Mouse (Mus musculus) stomach, postnatal 0 days (tissue): ENCODE results near the gene Osbp. TPM values are rescaled to one million over a fixed set of nuclear protein-coding genes. Genes with fewer than 3 reads are reported as not detected.

Experiments
- ATAC-seq: fragments of 200-750 bp; cut with Nextera tagmentation; 2 replicates; pipeline ENCODE4 v1.8.0; 2017; ENCODE audit not compliant: low FRiP score, low TSS enrichment
- DNase-seq: peaks from one replicate; pipeline ENCODE4 v3.0.0-alpha.2; 2016; ENCODE audit warnings: low spot score
- H3K27ac ChIP-seq: fragments of 300-500 bp; sonication (generic); replicated peaks from 2 replicates; pipeline ENCODE4 v1.5.1; 2014; ENCODE audit warnings: mild to moderate bottlenecking, control low read depth
- H3K27me3 ChIP-seq: fragments of 300-500 bp; sonication (generic); 2 replicates; pipeline ENCODE4 v1.6.1; 2014; ENCODE audit warnings: low read length; ENCODE audit not compliant: control insufficient read depth, insufficient read depth
- H3K36me3 ChIP-seq: fragments of 300-500 bp; sonication (generic); 2 replicates; pipeline ENCODE4 v1.6.1; 2014; ENCODE audit warnings: low read length, mixed read lengths; ENCODE audit not compliant: control insufficient read depth, insufficient read depth
- H3K4me1 ChIP-seq: fragments of 300-500 bp; sonication (generic); replicated peaks from 2 replicates; pipeline ENCODE4 v1.6.1; 2014; ENCODE audit warnings: antibody characterized with exemption; ENCODE audit not compliant: control insufficient read depth, insufficient read depth
- H3K4me2 ChIP-seq: fragments of 300-500 bp; sonication (generic); replicated peaks from 2 replicates; pipeline ENCODE4 v1.6.1; 2014; ENCODE audit warnings: low read depth, mild to moderate bottlenecking, control low read depth, moderate library complexity
- H3K4me3 ChIP-seq: fragments of 300-500 bp; sonication (generic); 2 replicates; pipeline ENCODE4 v1.5.1; 2014; ENCODE audit warnings: low read depth, low read length, control low read depth
- H3K9ac ChIP-seq: fragments of 300-500 bp; sonication (generic); 2 replicates; pipeline ENCODE4 v1.6.1; 2014; ENCODE audit warnings: mild to moderate bottlenecking, low read length, control low read depth, mixed read lengths
- H3K9me3 ChIP-seq: fragments of 300-500 bp; sonication (generic); 2 replicates; pipeline ENCODE4 v1.6.1; 2016; ENCODE audit warnings: low read length; ENCODE audit not compliant: control insufficient read depth
- CTCF ChIP-seq: IDR thresholded peaks from 2 replicates; pipeline ENCODE4 v1.5.1; 2016; ENCODE audit warnings: antibody characterized with exemption, low read depth, mild to moderate bottlenecking, moderate library complexity
- EP300 ChIP-seq: optimal IDR thresholded peaks from 2 replicates; pipeline ENCODE3; 2016; ENCODE audit warnings: antibody characterized with exemption
- WGBS: fragments of 180-500 bp; shearing (Covaris S2); extraction: QIAGEN DNeasy Blood & Tissue Kit; methylation state at CpG from one replicate; pipeline ENCODE4 v1.1.7; 2014; 5-methylcytosine and 5-hydroxymethylcytosine counted together
- polyA plus RNA-seq: library from polyadenylated mRNA; unstranded; fragments of >200 nt; fragmentation: Nextera tagmentation; extraction: Ambion mirVana; gene quantifications from 2 replicates; pipeline ENCODE4 v1.2.1, GENCODE M21; 2015

Osbp gene
- polyA plus RNA-seq, 1 experiment from 2014 or later: 4.5 TPM

GRCm38 (mm10) chr19:11964266-11964665 lies 1.5 kb upstream of the Osbp start:
- Histone ChIP-seq H3K9me3 (no peaks in the 10 kb centered on the region), H3K9ac (no peak overlapping the region), H3K27me3 (no peaks in the 10 kb centered on the region), H3K4me3 (no peak overlapping the region), H3K27ac (no peak overlapping the region), H3K4me2 (no peak overlapping the region), H3K4me1 (0 out of 2 replicates have a peak, but pooled peaks cover 2% of the 10 kb centered on the region), H3K36me3 (0 out of 2 replicates have a peak, but pooled peaks cover 3% of the 10 kb centered on the region)
- 96% methylated on average over 1 of the region's 1 CpGs for WGBS
- ATAC-seq (no peak), DNase-seq (no peak)
- TF ChIP-seq CTCF (peak; percentile 47), EP300 (no peak)

GRCm38 (mm10) chr19:11966201-11966636 lies 478 bp downstream of the Osbp start:
- peak overlapping the region; percentile 93 for H3K27ac ChIP-seq
- DNase-seq (peak; percentile 58), ATAC-seq (no peak)
- peak overlapping the region; percentile 75 for H3K4me3 ChIP-seq
- WGBS: 0% methylated on average over 17 of the region's 18 CpGs
- H3K4me1 ChIP-seq: 0 out of 2 replicates have a peak, but pooled peaks cover 2% of the 10 kb centered on the region
- peak overlapping the region; percentile 96 for H3K9ac ChIP-seq
- no peaks in the 10 kb centered on the region for H3K27me3 ChIP-seq
- TF ChIP-seq EP300 (no peak), CTCF (no peak)
- no peaks in the 10 kb centered on the region for H3K9me3 ChIP-seq
- H3K36me3 ChIP-seq: 0 out of 2 replicates have a peak, but pooled peaks cover 3% of the 10 kb centered on the region
- H3K4me2 ChIP-seq: peak overlapping the region; percentile 85

GRCm38 (mm10) chr19:11969155-11970050 lies 3.7 kb downstream of the Osbp start:
- Histone ChIP-seq H3K27ac (peak overlapping the region; percentile 45; the same call in 1 of the 2 replicates), H3K4me3 (no peak overlapping the region), H3K9me3 (no peaks in the 10 kb centered on the region), H3K36me3 (peaks cover 19% of the 10 kb centered on the region; the same call in 1 of the 2 replicates), H3K4me1 (0 out of 2 replicates have a peak, but pooled peaks cover 2% of the 10 kb centered on the region), H3K9ac (no peak overlapping the region), H3K4me2 (no peak overlapping the region), H3K27me3 (no peaks in the 10 kb centered on the region)
- WGBS: 51% methylated on average over 9 of the region's 9 CpGs
- ATAC-seq (no peak), DNase-seq (no peak)
- TF ChIP-seq EP300 (no peak), CTCF (no peak)

DNA sequence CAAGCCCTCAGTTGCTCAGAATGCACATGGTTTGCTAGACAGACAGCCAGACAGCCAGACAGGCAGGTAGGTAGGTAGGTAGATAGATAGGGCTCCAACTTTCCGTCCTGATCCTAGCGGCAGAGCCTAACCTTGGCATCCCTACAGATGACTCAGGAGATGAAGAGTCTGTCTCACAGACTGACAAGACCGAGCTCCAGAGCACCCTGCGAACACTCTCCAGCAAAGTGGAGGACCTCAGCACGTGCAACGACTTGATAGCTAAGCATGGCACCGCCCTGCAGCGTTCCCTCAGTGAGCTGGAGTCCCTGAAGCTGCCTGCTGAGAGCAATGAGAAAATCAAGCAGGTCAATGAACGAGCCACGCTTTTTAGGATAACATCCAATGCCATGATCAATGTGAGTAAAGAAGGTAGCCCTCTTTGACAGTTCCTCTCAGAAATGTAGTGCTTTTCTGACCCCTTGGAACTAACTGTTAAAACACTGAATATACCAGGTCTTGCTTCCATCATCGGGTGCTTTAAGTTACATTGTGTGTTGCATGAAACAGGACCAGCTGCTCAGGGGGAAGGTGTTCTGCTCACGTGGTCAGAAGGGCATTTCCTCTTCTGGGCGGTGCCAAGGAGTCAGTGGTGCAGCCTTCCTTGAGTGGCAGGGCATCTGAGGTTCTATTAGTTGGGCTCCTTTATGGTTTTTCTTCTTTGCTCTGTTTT lies 7.9 kb downstream of the Osbp start:
- H3K9ac ChIP-seq: no peak overlapping the region
- peaks cover 30% of the 10 kb centered on the region; the same call in 1 of the 2 replicates for H3K36me3 ChIP-seq
- H3K4me1 ChIP-seq: no peaks in the 10 kb centered on the region
- TF ChIP-seq EP300 (no peak), CTCF (no peak)
- H3K27ac ChIP-seq: peak overlapping the region; percentile 50
- H3K4me3 ChIP-seq: no peak overlapping the region
- no peaks in the 10 kb centered on the region for H3K27me3 ChIP-seq
- DNase-seq (peak; percentile 57), ATAC-seq (peak; percentile 75)
- H3K9me3 ChIP-seq: no peaks in the 10 kb centered on the region
- WGBS: 79% methylated on average over 13 of the region's 13 CpGs
- H3K4me2 ChIP-seq: no peak overlapping the region

DNA sequence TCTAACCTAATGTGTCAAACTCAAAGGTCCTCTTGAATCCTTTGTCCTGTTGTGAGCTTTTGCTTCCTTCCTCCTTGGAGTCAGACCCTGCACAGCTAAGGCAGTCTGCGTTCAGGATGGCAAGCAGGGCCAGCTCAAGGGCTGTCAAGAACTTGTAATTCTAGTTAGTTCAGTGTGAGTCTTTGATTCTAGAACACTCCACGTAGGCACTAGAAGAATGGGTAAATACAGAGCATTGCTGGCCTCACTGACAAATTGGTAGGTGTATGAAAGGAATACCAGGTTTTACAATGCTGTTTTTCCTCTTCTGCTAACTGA lies 8.4 kb downstream of the Osbp start:
- Histone ChIP-seq H3K4me2 (no peak overlapping the region), H3K36me3 (peaks cover 35% of the 10 kb centered on the region; the same call in 1 of the 2 replicates), H3K9me3 (no peaks in the 10 kb centered on the region), H3K27ac (peak overlapping the region; percentile 46), H3K4me1 (no peaks in the 10 kb centered on the region), H3K9ac (no peak overlapping the region), H3K4me3 (no peak overlapping the region), H3K27me3 (no peaks in the 10 kb centered on the region)
- WGBS: 46% methylated on average over 2 of the region's 2 CpGs
- TF ChIP-seq EP300: no peak
- no peak for TF ChIP-seq CTCF
- ATAC-seq: peak; percentile 83
- no peak for DNase-seq
